Mouse (Mus musculus): ENCODE measurements around the gene Syt2. TPM values are rescaled to one million over a fixed set of nuclear protein-coding genes. Genes with fewer than 3 reads are reported as not detected.

Gene Syt2
- polyA plus RNA-seq, 2 experiments from 2014 or later = 0.09 TPM

DNA sequence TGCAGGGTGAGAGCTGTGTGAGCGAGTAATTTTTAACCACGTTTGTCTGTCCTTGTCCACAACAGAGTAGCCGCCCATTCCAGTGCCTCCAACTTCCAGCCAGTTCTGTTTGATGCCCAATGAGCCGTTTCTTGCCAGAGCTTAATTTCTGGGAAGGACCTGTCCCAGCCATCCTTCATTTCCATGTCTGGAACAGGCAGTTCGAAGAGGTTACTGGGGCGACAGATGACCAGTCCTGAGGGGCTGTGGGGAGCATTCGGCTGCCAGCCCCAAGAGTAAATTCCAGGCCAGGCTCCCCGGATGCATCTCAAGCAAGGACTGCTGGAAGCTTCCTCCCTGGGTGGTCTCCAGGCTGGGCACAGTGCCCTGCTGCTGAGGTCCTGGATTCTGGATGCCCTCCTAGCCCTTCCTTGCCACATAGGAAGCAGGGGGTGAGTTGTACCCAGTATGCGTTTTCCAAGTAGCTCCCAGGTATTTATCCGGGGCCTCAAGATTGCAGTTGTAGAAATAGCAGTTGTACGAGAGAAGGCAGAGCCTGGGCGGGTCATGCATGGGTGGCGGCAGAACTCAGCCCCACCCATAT, 4.9 kb downstream of the Syt2 start:
- ATAC-seq = no peak

DNA sequence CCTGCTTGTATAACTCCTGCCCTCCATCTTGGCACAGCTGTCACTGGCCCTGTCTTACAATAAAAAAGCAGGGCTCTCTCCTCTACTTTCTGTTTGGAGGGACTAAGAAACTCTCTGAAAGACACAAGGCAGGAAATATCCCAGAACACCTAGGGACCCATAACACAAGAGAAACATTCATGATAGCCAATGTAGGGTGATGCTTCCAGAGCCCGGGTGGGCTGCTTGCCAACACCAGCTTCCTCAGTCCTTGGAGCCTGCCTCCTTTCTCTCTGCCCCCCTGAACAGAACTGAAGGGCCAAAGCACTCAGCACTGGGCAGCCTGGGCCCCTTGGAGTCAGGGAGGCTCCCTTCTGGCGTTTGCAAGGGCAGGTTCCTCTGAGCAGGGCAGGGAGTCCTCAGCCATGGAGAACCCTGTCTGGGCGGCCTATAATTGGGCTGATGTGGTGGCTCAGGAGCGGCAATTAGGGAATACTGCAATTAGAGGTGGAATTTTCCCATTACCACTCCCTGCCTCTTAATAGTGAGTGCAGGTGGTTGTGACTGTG, 5.4 kb downstream of the Syt2 start:
- ATAC-seq = no peak

- no peak for ATAC-seq
Measured at GRCm38 (mm10) chr1:134653603-134654257, 7.3 kb downstream of the Syt2 start.

GRCm38 (mm10) chr1:134658841-134659240, 12.4 kb downstream of the Syt2 start:
- ATAC-seq = no peak

DNA sequence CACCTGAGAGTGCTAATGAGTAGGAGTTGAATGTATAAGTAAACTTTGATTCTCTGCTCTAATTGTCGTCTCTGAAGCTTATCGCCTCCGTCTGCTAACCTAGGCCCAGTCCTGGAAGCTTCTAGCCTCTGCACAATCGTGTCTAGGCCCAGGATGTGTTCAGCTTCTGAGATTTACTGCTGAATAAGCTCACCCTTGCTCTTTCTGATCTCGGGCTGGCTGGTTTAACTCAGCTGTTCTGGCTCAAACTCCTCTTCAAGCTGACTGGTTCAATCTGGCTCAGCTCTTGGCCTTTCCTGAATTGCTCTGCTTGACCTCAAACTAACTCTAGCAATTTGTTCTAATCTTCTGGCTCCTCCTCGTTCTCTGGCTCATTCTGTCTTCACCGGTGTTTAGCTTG, 13.7 kb downstream of the Syt2 start:
- ATAC-seq = no peak

- ATAC-seq = no peak
Measured at GRCm38 (mm10) chr1:134671234-134672070, 25.0 kb downstream of the Syt2 start.

DNA sequence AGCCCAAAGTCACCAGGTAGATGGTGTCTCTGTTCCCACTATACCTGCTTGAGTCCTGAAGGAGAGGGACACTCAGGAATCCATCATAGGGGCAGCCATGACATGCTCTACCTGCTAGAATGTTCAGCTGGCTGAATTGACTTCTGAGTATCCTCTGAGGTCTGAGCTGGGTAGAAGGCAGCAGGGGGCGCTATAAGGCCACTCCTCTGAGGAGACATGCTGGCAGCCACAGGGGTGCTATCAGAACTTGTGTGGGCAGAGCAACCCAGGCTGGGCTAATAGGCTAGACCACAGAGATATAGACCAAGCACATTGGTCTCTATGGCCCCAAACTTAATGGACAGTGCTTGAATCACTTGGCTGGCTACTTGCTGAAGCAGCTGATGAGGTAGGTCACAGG, 27.8 kb downstream of the Syt2 start:
- no peak for ATAC-seq

- no peak for ATAC-seq
Measured at GRCm38 (mm10) chr1:134679445-134679844, 33.0 kb downstream of the Syt2 start.

GRCm38 (mm10) chr1:134680617-134681016, 34.1 kb downstream of the Syt2 start:
- no peak for ATAC-seq

GRCm38 (mm10) chr1:134682460-134682859, 36.0 kb downstream of the Syt2 start:
- ATAC-seq = no peak

DNA sequence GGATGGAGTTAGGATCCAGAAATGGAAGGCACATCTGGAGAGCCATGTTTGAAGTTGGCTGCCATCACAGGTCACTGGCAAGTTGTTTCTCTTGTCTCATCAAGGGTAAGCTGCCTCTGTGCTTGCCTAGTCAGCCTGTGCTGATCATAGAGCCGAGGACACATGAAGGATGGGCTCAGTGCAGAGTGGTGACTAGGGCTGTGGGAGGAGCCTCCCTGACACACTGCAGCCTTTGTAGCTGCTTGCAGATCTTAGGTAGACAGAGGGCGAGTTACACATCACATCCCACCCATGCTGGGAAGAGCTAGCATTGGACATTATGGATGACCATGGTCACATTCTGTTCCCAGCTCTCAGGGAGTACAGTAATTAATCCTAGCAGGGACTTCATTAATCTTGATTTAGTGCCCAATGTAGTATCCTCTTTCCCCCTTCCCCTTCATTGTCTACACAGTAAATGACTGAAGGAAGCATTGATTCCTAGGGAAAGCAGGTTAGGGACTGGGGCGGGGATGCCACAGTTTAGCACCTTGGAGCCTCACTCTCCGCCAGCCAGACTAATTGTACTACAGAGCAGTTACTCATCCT, 40.5 kb downstream of the Syt2 start:
- no peak for ATAC-seq

GRCm38 (mm10) chr1:134696302-134696701, 49.8 kb downstream of the Syt2 start:
- no peak for ATAC-seq

- ATAC-seq = no peak
Measured at GRCm38 (mm10) chr1:134697073-134697472, 50.6 kb downstream of the Syt2 start.

DNA sequence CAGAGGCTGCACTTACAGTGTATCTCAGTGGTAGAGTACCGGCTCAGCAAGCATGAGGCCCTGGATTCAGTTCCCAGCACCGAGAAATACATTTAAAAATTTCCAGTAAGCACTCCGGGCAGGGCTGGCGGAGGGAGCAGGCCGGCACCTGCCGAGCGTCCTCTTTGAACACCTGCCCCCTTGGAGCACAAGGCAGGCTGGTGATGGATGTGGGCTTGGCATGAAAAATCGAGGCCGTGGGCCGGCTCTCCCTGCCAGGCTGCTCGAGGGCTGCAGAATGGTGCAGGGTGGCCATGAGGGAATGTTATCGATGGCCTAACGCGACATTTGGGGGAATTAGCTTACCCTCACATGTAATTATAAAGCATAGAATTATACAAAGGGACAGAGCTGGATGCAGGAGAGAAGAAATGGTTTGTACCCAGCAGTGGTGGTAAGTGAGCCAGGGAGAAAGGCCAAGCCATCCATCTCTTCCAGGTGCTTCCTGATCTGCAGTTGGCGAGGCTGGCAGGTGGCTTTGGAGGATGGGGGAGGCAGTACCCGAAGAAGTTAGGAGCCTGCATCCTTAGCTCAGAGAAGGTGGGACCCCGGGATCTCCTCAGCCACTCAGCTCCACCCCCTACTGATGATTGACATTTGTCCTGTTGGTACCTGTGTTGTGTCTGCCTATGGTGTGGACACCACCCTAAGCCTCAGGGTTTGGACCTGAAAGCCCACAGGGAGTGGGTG, 51.2 kb downstream of the Syt2 start:
- ATAC-seq = no peak

DNA sequence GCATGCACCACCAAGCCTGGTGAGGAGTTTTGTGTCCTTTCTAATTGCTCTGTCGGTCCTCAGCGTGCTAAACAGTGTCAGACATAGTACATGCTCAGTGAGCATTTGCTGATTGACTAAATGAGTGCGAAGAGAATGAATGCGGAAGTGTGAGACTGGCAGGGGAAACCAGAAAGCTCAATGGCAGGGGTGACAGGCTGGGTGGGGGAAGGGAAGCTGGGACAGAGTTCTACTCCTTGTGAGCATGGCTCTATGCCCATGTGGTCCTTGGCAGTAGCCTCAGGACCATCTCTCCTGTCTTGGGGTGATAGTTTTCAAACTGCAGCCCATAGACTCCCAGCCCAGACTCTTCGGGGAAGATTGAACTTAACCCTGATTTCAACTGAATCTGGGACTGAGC, 52.0 kb downstream of the Syt2 start:
- ATAC-seq = no peak

GRCm38 (mm10) chr1:134699390-134699789, 52.9 kb downstream of the Syt2 start:
- no peak for ATAC-seq

DNA sequence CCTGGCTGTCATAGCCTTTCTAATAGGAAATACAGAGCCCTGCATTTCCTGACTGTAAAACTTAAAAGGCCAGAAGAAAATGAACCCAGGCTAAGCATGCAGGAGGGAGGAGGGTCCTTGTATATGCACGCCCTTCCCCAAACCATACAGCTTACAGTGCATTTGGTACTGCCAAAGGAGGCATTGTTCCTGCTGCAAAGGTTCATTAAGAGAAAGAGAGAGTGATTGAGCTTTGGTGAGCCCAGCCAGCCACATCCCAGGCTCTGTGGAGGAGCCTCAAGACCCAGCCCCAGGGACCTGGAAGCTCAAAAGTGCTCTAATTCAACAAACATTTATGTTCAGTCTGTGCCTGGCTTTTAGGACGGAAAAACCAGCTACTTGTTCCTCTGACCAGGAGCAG, 53.7 kb downstream of the Syt2 start:
- ATAC-seq = no peak

GRCm38 (mm10) chr1:134700634-134701033, 54.2 kb downstream of the Syt2 start:
- ATAC-seq = no peak

DNA sequence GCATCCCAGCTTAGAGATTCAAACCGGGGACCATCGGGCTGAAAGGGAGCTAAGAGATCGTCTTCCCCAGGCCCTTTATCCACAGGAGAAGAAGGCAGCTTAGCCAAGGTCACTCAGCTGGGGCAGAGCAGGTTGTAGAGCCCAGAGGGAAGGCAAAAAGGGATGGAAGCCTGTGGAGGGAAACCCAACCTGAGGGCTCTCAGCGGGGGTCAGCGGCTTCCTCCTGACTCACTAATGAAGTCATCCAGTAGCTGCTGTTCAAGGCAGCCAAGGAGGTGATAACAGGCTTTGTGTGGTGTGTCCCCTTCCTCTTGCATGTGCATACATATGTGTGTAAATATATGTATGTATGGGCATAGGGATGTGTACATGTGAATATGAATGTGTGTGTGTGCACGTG, 54.7 kb downstream of the Syt2 start:
- ATAC-seq = no peak

GRCm38 (mm10) chr1:134703232-134703631, 56.8 kb downstream of the Syt2 start:
- no peak for ATAC-seq

DNA sequence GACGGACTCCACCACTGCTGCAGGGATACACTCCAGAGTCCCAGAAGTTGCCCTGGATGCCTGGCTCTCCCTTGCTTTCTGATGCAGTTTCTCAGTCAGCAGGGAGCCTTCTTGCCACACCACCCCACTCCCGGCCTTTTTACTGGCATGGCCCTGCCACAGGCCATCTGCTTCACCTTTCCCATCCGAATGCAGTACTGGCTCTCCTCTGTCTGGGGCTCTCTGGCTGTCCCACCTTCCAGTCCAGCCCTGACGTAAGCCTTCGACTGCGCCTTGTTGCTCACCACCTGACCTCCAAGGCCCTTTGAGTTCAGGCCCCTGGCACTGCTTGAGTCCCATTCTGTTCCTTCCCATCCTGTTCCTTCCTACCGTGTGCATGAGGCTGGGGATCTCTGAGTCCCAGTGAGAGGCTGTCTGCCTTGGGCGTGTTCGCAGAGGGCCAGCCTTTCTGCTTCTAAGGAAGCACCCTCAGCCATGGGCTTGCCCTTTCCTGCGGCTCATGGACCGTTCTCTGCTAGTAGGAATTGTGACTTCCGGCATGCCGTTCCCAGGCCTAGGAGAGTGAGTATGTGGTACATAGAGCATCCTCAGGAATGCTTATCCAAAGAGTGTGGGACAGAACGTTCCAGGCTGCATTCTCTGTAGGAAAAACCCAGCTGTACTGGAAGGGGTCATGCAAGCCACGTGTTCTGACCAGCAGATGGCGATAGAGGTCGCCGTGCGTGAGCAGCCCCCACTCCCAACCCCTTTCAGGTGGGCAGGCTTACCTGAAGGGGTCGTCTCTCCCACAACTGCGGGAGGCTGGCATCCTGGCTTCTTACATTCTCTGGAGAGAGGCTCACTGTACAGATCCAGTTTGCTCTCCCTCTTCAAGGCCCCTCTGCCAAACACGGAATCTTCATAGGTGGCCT, 58.2 kb downstream of the Syt2 start:
- no peak for ATAC-seq
